Mouse (Mus musculus) CH12F3 (cell line): ENCODE results near the gene Commd3.

ENCODE experiments used
- in situ Hi-C: fragments of 300-500 bp; cut with MboI; formaldehyde crosslinking; loops from 2 replicates; pipeline ENCODE4 v1.14.3; 2020; ENCODE audit warnings: low sequenced_read_pairs

Commd3 gene

GRCm38 (mm10) chr2:18714337-18714736, 42.2 kb downstream of the Commd3 start:
- in situ Hi-C loops = no loop called here

- in situ Hi-C loops = no loop called here
Observed at GRCm38 (mm10) chr2:18718521-18718920, 46.3 kb downstream of the Commd3 start.

GRCm38 (mm10) chr2:18722208-18722830, 50.1 kb downstream of the Commd3 start:
- in situ Hi-C loops = no loop called here

- in situ Hi-C loops = no loop called here
Observed at GRCm38 (mm10) chr2:18724462-18724861, 52.3 kb downstream of the Commd3 start.
